Mouse (Mus musculus): ENCODE measurements around the gene Hdac1. TPM values are rescaled to one million over a fixed set of nuclear protein-coding genes. Genes with fewer than 3 reads are reported as not detected.
"Not testable (repeated sequence)": the region's sequence is repeated elsewhere in the genome, so short reads cannot be mapped to it uniquely, and the experiment has no call there.

Hdac1 gene
- total and polyA plus RNA-seq, 2 experiments from 2014 or later = 30.8 to 50.7 TPM

DNA sequence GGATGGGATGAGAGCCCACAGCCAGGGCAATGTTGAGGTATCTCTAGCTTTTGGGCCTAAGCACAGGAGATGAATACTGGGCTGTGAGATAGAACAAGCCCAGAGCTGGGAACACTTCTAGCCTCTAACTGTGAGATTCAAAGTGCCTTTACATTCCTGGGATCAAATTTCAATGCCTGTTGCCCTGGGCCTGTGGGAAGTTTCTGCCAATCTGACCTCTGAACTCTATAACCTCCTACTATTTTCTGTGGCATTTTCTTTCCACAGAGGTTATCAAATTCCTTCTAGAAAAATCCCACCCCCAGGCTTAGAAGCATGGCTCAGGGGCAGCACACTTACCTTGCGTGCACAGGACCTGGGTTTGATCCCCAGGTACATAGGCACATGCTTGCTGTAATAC is 7.8 kb upstream of the Hdac1 start:
- ATAC-seq (no peak), DNase-seq (no peak)
- WGBS = 93% methylated on average over 1 of the region's 1 CpGs
- Histone ChIP-seq H3K9me3 (ENCODE audit: low read length) (no peaks in the 10 kb centered on the region), H3K4me2 (ENCODE audit: low read depth) (no peak overlapping the region), H3K9ac (no peak overlapping the region), H3K27me3 (ENCODE audit: insufficient read depth, low read length) (no peaks in the 10 kb centered on the region), H3K27ac (ENCODE audit: low read depth, low read length) (no peak overlapping the region), H3K4me1 (ENCODE audit: insufficient read depth) (0 out of 2 replicates have a peak, but pooled peaks cover 5% of the 10 kb centered on the region), H3K4me3 (ENCODE audit: low read depth, low read length) (no peak overlapping the region), H3K36me3 (ENCODE audit: insufficient read depth) (no peaks in the 10 kb centered on the region)
- no peak for TF ChIP-seq CTCF (IDR thresholded peaks at IDR 0.05; ENCODE audit: low read depth)

DNA sequence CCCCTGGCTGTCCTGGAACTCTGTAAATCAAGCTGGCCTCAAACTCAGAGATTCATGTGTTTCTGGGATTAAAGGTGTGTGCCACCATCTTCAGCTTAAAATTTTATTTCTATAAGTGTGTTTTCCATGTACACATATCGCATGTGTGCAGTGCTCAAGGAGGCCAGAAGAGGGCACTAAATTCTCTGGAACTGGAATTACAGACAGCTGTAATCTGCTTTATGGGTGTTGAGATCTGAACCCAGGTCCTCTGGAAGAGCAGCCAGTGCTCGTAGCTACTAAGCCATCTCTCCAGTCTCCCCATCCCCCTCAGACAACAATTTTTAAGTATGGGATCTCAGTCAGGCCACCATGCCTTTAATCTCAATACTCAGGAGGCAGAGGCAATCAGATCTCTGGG is 6.8 kb upstream of the Hdac1 start:
- WGBS = 92% methylated on average over 2 of the region's 2 CpGs
- H3K4me3 ChIP-seq (ENCODE audit: low read depth, low read length) = no peak overlapping the region
- H3K27ac ChIP-seq (ENCODE audit: low read depth, low read length) = no peak overlapping the region
- no peak overlapping the region for H3K9ac ChIP-seq
- DNase-seq = peak; percentile 10
- H3K36me3 ChIP-seq (ENCODE audit: insufficient read depth) = no peaks in the 10 kb centered on the region
- H3K27me3 ChIP-seq (ENCODE audit: insufficient read depth, low read length) = no peaks in the 10 kb centered on the region
- peak; percentile 45 for TF ChIP-seq CTCF (IDR thresholded peaks at IDR 0.05; ENCODE audit: low read depth)
- no peak overlapping the region for H3K4me2 ChIP-seq (ENCODE audit: low read depth)
- H3K4me1 ChIP-seq (ENCODE audit: insufficient read depth) = no peaks in the 10 kb centered on the region
- no peak for ATAC-seq
- H3K9me3 ChIP-seq (ENCODE audit: low read length) = no peaks in the 10 kb centered on the region

DNA sequence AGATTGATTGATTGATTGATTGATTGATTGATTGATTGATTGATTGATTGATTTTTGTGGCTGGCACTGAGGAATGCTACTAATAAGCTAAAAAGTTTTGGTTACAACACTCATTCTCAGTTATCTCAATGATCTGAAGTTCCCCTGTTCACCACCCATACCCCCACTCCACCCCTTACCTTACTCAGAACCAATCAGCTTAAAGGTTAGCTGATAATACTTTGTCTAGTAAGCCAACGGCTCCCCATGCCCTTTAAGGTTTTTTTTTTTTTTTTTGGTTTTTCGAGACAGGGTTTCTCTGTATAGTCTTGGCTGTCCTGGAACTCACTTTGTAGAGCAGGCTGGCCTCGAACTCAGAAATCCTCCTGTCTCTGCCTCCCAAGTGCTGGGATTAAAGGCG is 5.1 kb upstream of the Hdac1 start:
- H3K4me3 ChIP-seq (ENCODE audit: low read depth, low read length); H3K9me3 ChIP-seq (ENCODE audit: low read length); DNase-seq; H3K4me2 ChIP-seq (ENCODE audit: low read depth); H3K4me1 ChIP-seq (ENCODE audit: insufficient read depth); H3K27me3 ChIP-seq (ENCODE audit: insufficient read depth, low read length); H3K9ac ChIP-seq; H3K36me3 ChIP-seq (ENCODE audit: insufficient read depth); H3K27ac ChIP-seq (ENCODE audit: low read depth, low read length); ATAC-seq: not testable (repeated sequence)
- 87% methylated on average over 4 of the region's 4 CpGs for WGBS

DNA sequence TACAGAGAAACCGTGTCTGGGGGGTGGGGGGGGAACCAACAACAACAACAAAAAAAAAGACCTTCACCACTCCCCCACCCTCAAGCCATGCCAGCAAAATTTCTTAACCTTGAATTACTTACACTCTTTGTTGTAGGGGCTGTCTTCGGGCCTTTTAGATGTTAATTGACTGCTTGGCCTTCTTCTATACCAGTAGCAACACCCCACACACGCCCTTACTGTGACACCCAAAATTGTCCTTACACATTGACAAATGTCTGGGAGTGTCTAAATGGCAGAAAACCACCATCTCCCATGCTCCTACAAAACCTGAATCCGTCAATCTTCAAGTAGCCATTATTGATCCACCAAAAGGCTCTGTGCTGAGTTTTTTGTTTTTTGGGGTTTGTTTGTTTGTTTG is 1.6 kb upstream of the Hdac1 start:
- H3K9me3 ChIP-seq (ENCODE audit: low read length) = no peaks in the 10 kb centered on the region
- no peaks in the 10 kb centered on the region for H3K36me3 ChIP-seq (ENCODE audit: insufficient read depth)
- DNase-seq (no peak), ATAC-seq (no peak)
- no peak overlapping the region for H3K9ac ChIP-seq
- TF ChIP-seq CTCF (IDR thresholded peaks at IDR 0.05; ENCODE audit: low read depth) = no peak
- no peaks in the 10 kb centered on the region for H3K27me3 ChIP-seq (ENCODE audit: insufficient read depth, low read length)
- H3K4me3 ChIP-seq (ENCODE audit: low read depth, low read length) = no peak overlapping the region
- H3K4me1 ChIP-seq (ENCODE audit: insufficient read depth) = peaks cover 9% of the 10 kb centered on the region; the same call in 1 of the 2 replicates
- H3K27ac ChIP-seq (ENCODE audit: low read depth, low read length) = no peak overlapping the region
- no peak overlapping the region for H3K4me2 ChIP-seq (ENCODE audit: low read depth)
- WGBS = 80% methylated on average over 4 of the region's 4 CpGs

DNA sequence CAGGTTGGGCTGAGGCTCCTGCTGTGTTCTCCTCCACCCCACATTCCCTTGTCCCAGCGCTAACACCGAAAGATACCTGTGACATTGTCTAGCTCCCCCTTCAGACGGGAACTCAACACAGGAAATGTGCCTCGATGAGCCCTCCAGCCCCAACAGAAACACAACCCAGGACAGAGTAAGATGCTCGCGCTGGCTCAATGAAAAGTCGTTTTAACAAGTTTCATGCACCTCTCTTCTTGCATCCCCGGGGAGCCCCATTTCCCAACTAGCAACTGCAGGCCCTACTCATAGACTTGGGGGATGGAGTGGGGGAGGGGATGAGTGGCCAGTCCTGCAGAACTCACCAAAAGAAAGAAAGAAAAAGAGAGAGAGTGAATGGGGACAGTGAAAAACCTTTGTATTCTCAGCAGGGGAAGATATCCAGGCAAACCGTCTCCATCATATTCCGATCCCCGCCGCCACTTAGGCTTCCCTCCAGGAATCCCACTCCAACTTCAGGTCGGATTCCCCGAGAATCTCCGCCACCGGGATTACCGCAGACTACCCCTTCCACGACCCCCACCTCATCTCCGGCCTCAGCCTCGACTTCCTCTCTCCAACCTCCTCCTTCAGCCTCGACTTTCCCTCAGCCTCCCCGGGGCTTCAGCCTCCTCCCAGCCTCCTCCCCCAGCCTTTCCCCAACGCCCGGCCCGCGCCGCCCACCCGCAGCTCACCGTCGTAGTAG is 483 bp downstream of the Hdac1 start:
- WGBS = under 1% methylated on average over 30 of the region's 30 CpGs
- no peaks in the 10 kb centered on the region for H3K27me3 ChIP-seq (ENCODE audit: insufficient read depth, low read length)
- peak overlapping the region; percentile 80 for H3K4me3 ChIP-seq (ENCODE audit: low read depth, low read length)
- H3K4me1 ChIP-seq (ENCODE audit: insufficient read depth) = peaks cover 9% of the 10 kb centered on the region; the same call in 1 of the 2 replicates
- peak overlapping the region; percentile 71 for H3K4me2 ChIP-seq (ENCODE audit: low read depth)
- H3K27ac ChIP-seq (ENCODE audit: low read depth, low read length) = peak overlapping the region; percentile 69
- H3K36me3 ChIP-seq (ENCODE audit: insufficient read depth) = no peaks in the 10 kb centered on the region
- peak overlapping the region; percentile 64 for H3K9ac ChIP-seq
- no peak; the same call in 1 of the 2 replicates for ATAC-seq
- H3K9me3 ChIP-seq (ENCODE audit: low read length) = no peaks in the 10 kb centered on the region
- DNase-seq = no peak
- peak; percentile 41 for TF ChIP-seq CTCF (IDR thresholded peaks at IDR 0.05; ENCODE audit: low read depth)

DNA sequence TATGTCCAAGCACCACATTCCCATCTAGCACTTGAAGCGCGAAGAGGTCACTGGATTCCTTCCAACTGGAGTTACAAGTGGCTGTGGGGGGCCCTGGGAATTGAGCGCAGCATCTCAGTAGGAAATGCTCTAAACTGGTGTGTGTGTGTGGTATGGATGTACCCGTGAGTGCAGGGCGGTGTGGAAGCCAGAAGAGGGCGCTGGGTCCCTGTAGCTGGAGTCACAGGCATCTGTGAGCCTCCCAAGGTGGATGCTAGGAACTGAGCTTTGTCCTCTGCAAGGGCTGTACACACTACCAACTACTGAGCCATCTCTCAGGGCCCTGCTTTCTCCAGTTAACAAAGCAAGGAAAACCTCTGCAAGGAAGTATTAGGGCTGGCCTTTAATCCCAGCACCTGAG is 2.5 kb downstream of the Hdac1 start:
- no peaks in the 10 kb centered on the region for H3K36me3 ChIP-seq (ENCODE audit: insufficient read depth)
- no peaks in the 10 kb centered on the region for H3K9me3 ChIP-seq (ENCODE audit: low read length)
- no peaks in the 10 kb centered on the region for H3K27me3 ChIP-seq (ENCODE audit: insufficient read depth, low read length)
- H3K27ac ChIP-seq (ENCODE audit: low read depth, low read length) = no peak overlapping the region
- ATAC-seq = no peak
- no peak overlapping the region for H3K4me3 ChIP-seq (ENCODE audit: low read depth, low read length)
- peaks cover 9% of the 10 kb centered on the region; the same call in 1 of the 2 replicates for H3K4me1 ChIP-seq (ENCODE audit: insufficient read depth)
- peak; percentile 40 for TF ChIP-seq CTCF (IDR thresholded peaks at IDR 0.05; ENCODE audit: low read depth)
- H3K4me2 ChIP-seq (ENCODE audit: low read depth) = no peak overlapping the region
- 86% methylated on average over 6 of the region's 6 CpGs for WGBS
- H3K9ac ChIP-seq = no peak overlapping the region
- no peak for DNase-seq

DNA sequence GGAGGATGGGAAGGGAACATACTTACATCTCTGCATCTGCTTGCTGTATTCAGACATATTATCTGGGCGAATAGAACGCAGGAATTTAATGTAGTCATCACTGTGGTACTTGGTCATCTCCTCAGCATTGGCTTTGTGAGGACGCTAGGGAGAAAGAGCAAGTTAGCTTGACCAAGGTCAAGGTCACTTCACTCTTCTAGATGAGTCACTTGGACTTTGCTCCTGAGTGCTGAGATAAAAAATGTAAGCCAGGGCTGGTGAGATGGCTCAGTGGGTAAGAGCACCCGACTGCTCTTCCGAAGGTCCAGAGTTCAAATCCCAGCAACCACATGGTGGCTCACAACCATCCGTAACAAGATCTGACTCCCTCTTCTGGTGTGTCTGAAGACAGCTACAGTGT is 13.6 kb downstream of the Hdac1 start:
- H3K27me3 ChIP-seq (ENCODE audit: insufficient read depth, low read length); H3K4me1 ChIP-seq (ENCODE audit: insufficient read depth); H3K9me3 ChIP-seq (ENCODE audit: low read length); H3K27ac ChIP-seq (ENCODE audit: low read depth, low read length); DNase-seq; H3K4me2 ChIP-seq (ENCODE audit: low read depth); ATAC-seq; H3K4me3 ChIP-seq (ENCODE audit: low read depth, low read length); H3K9ac ChIP-seq: not testable (repeated sequence)
- WGBS = 95% methylated on average over 5 of the region's 6 CpGs
- peaks cover 42% of the 10 kb centered on the region for H3K36me3 ChIP-seq (ENCODE audit: insufficient read depth)

All from forebrain, postnatal 0 days (tissue).